Mouse (Mus musculus) liver, embryonic 14.5 days (tissue): Measurements from ENCODE around the gene Mcf2l. TPM values are rescaled to one million over a fixed set of nuclear protein-coding genes. Genes with fewer than 3 reads are reported as not detected.

ENCODE experiments used
- ATAC-seq: fragments of 200-750 bp; cut with Nextera tagmentation; 2 replicates; pipeline ENCODE4 v1.8.0; 2017; ENCODE audit warnings: moderate number of reproducible peaks, mild to moderate bottlenecking, moderate library complexity; ENCODE audit not compliant: insufficient read depth
- DNase-seq, 3 experiments: peaks; one replicate each; pipeline ENCODE4 v3.0.0-alpha.2; 2012 to 2013; ENCODE audit warnings: low read depth in 3 of 3, low spot score in 3 of 3
- H3K27ac ChIP-seq: fragments of 300-500 bp; sonication (generic); 2 replicates; pipeline ENCODE4 v1.5.1; 2014; ENCODE audit warnings: moderate library complexity, mild to moderate bottlenecking, control low read depth, inconsistent platforms
- H3K27me3 ChIP-seq: fragments of 300-500 bp; sonication (generic); 2 replicates; pipeline ENCODE4 v1.6.1; 2014; ENCODE audit warnings: mild to moderate bottlenecking, low read length, moderate library complexity; ENCODE audit not compliant: control insufficient read depth, insufficient read depth
- H3K36me3 ChIP-seq: fragments of 300-500 bp; sonication (generic); replicated peaks from 2 replicates; pipeline ENCODE4 v1.6.1; 2014; ENCODE audit warnings: low read depth; ENCODE audit not compliant: control insufficient read depth, insufficient read depth
- H3K4me1 ChIP-seq, 2 experiments: fragments of 200-500 bp in 1 of 2; fragments of 300-500 bp in 1 of 2; sonication (generic) in 1 of 2; replicated peaks; 2 replicates each; pipeline ENCODE4 v1.6.1; 2012 to 2014; ENCODE audit warnings: antibody characterized with exemption in 1 of 2, inconsistent platforms in 1 of 2, low read length in 1 of 2; ENCODE audit not compliant: control insufficient read depth in 2 of 2, insufficient read depth in 2 of 2
- H3K4me2 ChIP-seq: fragments of 300-500 bp; sonication (generic); 2 replicates; pipeline ENCODE4 v1.6.1; 2014; ENCODE audit warnings: low read depth, mild to moderate bottlenecking, control low read depth, moderate library complexity
- H3K4me3 ChIP-seq, 2 experiments: fragments of 200-500 bp in 1 of 2; fragments of 300-500 bp in 1 of 2; sonication (generic) in 1 of 2; 2 replicates each; pipeline ENCODE4 v1.5.1; 2012 to 2014; ENCODE audit warnings: low read depth in 2 of 2, low read length in 2 of 2, mild to moderate bottlenecking in 2 of 2, control low read depth in 1 of 2, inconsistent platforms in 1 of 2, moderate library complexity in 1 of 2; ENCODE audit not compliant: insufficient read depth in 1 of 2
- H3K9ac ChIP-seq: fragments of 300-500 bp; sonication (generic); replicated peaks from 2 replicates; pipeline ENCODE4 v1.6.1; 2014; ENCODE audit warnings: mild to moderate bottlenecking, control low read depth, moderate library complexity
- H3K9me3 ChIP-seq: fragments of 300-500 bp; sonication (generic); 2 replicates; pipeline ENCODE4 v1.6.1; 2016; ENCODE audit warnings: low read length, mixed read lengths; ENCODE audit not compliant: control insufficient read depth
- CTCF ChIP-seq: IDR thresholded peaks from 2 replicates; pipeline ENCODE4 v1.5.1; 2016; ENCODE audit warnings: antibody characterized with exemption, low read depth, control low read depth
- EP300 ChIP-seq: IDR thresholded peaks from 2 replicates; pipeline ENCODE4 v1.6.1; 2016; ENCODE audit warnings: antibody characterized with exemption, low read depth
- WGBS: fragments of 180-500 bp; shearing (Covaris S2); extraction: QIAGEN DNeasy Blood & Tissue Kit; methylation state at CpG from one replicate; pipeline ENCODE4 v1.1.7; 2014; ENCODE audit not compliant: insufficient replicate concordance; 5-methylcytosine and 5-hydroxymethylcytosine counted together
- polyA plus RNA-seq, 2 experiments: library from polyadenylated mRNA; depleted of rRNA in 1 of 2; stranded (reverse) in 1 of 2; unstranded in 1 of 2; fragments of >200 nt; fragmentation: Nextera tagmentation in 1 of 2; extraction: Ambion mirVana in 1 of 2; gene quantifications; 2 replicates each; pipeline versions ENCODE4 v1.2.1 to v1.2.3; 2012 to 2014

Gene Mcf2l
- polyA plus RNA-seq (2012; rRNA removed) (0.44 and 0.53 TPM in 2 replicates), polyA plus RNA-seq (2014; fragmentation: Nextera tagmentation; extraction: Ambion mirVana) (0.72 and 1.1 TPM in 2 replicates)

GRCm38 (mm10) chr8:12873357-12874046 is at the start of gene Mcf2l:
TSS of gene Mcf2l (plus strand) at chr8:12873806.
- DNase-seq (peak; percentile 4 to 23 (median 13)), ATAC-seq (peak; percentile 37; the same call in 1 of the 2 replicates)
- Histone ChIP-seq H3K9ac (no peak within 1 kb of the TSS), H3K27ac (no peak within 1 kb of the TSS), H3K36me3 (no peaks in the 10 kb centered on the region), H3K4me2 (peak within 1 kb of the TSS; percentile 62), H3K9me3 (no peaks in the 10 kb centered on the region), H3K4me1 (no peaks in the 10 kb centered on the region), H3K27me3 (peaks cover 15% of the 10 kb centered on the region), H3K4me3 (peak within 1 kb of the TSS; percentile 40 to 43)
- 2% methylated on average over 30 of the region's 30 CpGs for WGBS
- no peak for TF ChIP-seq EP300

- Histone ChIP-seq H3K27me3 (peaks cover 6% of the 10 kb centered on the region; the same call in 1 of the 2 replicates), H3K4me2 (no peak overlapping the region), H3K9ac (no peak overlapping the region), H3K27ac (no peak overlapping the region), H3K4me1 (0 out of 4 replicates have a peak, but pooled peaks cover 0 to 2% of the 10 kb centered on the region in 2 experiments), H3K36me3 (no peaks in the 10 kb centered on the region), H3K9me3 (no peaks in the 10 kb centered on the region), H3K4me3 (no peak overlapping the region)
- peak; percentile 8; the same call in 1 of the 2 replicates for TF ChIP-seq CTCF
- no peak for TF ChIP-seq EP300
- ATAC-seq (no peak), DNase-seq (no peak)
- WGBS: 70% methylated on average over 10 of the region's 10 CpGs
Measured at GRCm38 (mm10) chr8:12824562-12824961, 49.0 kb upstream of the Mcf2l start.

- 9% methylated on average over 6 of the region's 6 CpGs for WGBS
- TF ChIP-seq EP300 (no peak), CTCF (no peak)
- Histone ChIP-seq H3K27ac (no peak overlapping the region), H3K27me3 (peaks cover 6% of the 10 kb centered on the region; the same call in 1 of the 2 replicates), H3K9me3 (no peaks in the 10 kb centered on the region), H3K4me3 (no peak overlapping the region), H3K4me1 (0 out of 4 replicates have a peak, but pooled peaks cover 0 to 2% of the 10 kb centered on the region in 2 experiments), H3K4me2 (no peak overlapping the region), H3K9ac (no peak overlapping the region), H3K36me3 (no peaks in the 10 kb centered on the region)
- ATAC-seq (no peak), DNase-seq (no peak)
Measured at GRCm38 (mm10) chr8:12825236-12825635, 48.4 kb upstream of the Mcf2l start.

- ATAC-seq (no peak), DNase-seq (no peak)
- TF ChIP-seq EP300: no peak
- no peak for TF ChIP-seq CTCF
- H3K36me3 ChIP-seq: no peaks in the 10 kb centered on the region
- no peak overlapping the region for H3K9ac ChIP-seq
- H3K4me3 ChIP-seq: no peak overlapping the region
- 0 out of 4 replicates have a peak, but pooled peaks cover 0 to 2% of the 10 kb centered on the region in 2 experiments for H3K4me1 ChIP-seq
- no peak overlapping the region for H3K27ac ChIP-seq
- whole genome bisulfite sequencing: 27% methylated on average over 8 of the region's 8 CpGs
- no peak overlapping the region for H3K4me2 ChIP-seq
- H3K27me3 ChIP-seq: peaks cover 6% of the 10 kb centered on the region; the same call in 1 of the 2 replicates
- no peaks in the 10 kb centered on the region for H3K9me3 ChIP-seq
Measured at GRCm38 (mm10) chr8:12825686-12826237, 47.8 kb upstream of the Mcf2l start.

GRCm38 (mm10) chr8:12827124-12827523 is 46.5 kb upstream of the Mcf2l start:
- no peak for DNase-seq
- Histone ChIP-seq H3K36me3 (no peaks in the 10 kb centered on the region), H3K9me3 (no peaks in the 10 kb centered on the region), H3K27ac (no peak overlapping the region), H3K9ac (no peak overlapping the region), H3K4me1 (0 out of 4 replicates have a peak, but pooled peaks cover 0 to 2% of the 10 kb centered on the region in 2 experiments), H3K4me2 (no peak overlapping the region), H3K27me3 (peaks cover 4% of the 10 kb centered on the region; the same call in 1 of the 2 replicates), H3K4me3 (no peak overlapping the region)
- no peak for ATAC-seq
- WGBS: 58% methylated on average over 9 of the region's 9 CpGs
- TF ChIP-seq EP300: no peak
- no peak for TF ChIP-seq CTCF
